Comparison of ENCODE assay signal across 8 mouse cellular contexts in genomic region chr14:76883231-76883651, GRCm38 (mm10).
DNase-seq lines count a peak whose midpoint lies in the region; ATAC-seq and TF ChIP-seq lines count a peak whose summit lies in the region.

No protein-coding gene starts in this region.

- 28% methylated on average over 3 of the region's 3 CpGs for WGBS in heart, embryonic 15.5 days
- WGBS in heart, embryonic 10.5 days: 31% methylated on average over 3 of the region's 3 CpGs
- 11% methylated on average over 3 of the region's 3 CpGs for WGBS in forebrain, embryonic 11.5 days
- 44% methylated on average over 3 of the region's 3 CpGs for WGBS in liver, embryonic 14.5 days (ENCODE audit: insufficient replicate concordance)

- no peak for TF ChIP-seq CTCF in liver, embryonic 14.5 days (IDR thresholded peaks at IDR 0.05; ENCODE audit: low read depth)

- no peak overlapping the region for H3K4me3 ChIP-seq in heart, embryonic 15.5 days
- no peak overlapping the region for H3K4me3 ChIP-seq in heart, embryonic 10.5 days
- H3K4me3 ChIP-seq in forebrain, embryonic 11.5 days (ENCODE audit: low read depth, low read length): no peak overlapping the region
- H3K4me3 ChIP-seq in liver, embryonic 14.5 days (ENCODE audit: insufficient read depth in 1 of 2, low read depth in 2 of 2, low read length in 2 of 2): peak overlapping the region in 1 of 2 experiments; percentile 37; a peak in 2 of 4 replicates

- no peak for ATAC-seq in heart, embryonic 15.5 days (replicated peaks; ENCODE audit: insufficient number of reproducible peaks, insufficient read depth, low FRiP score, low read depth)
- peak; percentile 60; the same call in 1 of the 2 replicates for ATAC-seq in forebrain, embryonic 11.5 days (replicated peaks; ENCODE audit: low FRiP score)
- ATAC-seq in liver, embryonic 14.5 days (ENCODE audit: insufficient read depth): peak; percentile 97

- no peaks in the 10 kb centered on the region for H3K27me3 ChIP-seq in heart, embryonic 15.5 days
- no peaks in the 10 kb centered on the region for H3K27me3 ChIP-seq in heart, embryonic 10.5 days (ENCODE audit: insufficient read depth, poor library complexity, severe bottlenecking)
- H3K27me3 ChIP-seq in forebrain, embryonic 11.5 days (ENCODE audit: control insufficient read depth, insufficient read depth, low read length): no peaks in the 10 kb centered on the region
- no peaks in the 10 kb centered on the region for H3K27me3 ChIP-seq in liver, embryonic 14.5 days (ENCODE audit: control insufficient read depth, insufficient read depth, low read length)

- H3K4me1 ChIP-seq in heart, embryonic 15.5 days (replicated peaks): peaks cover 19% of the 10 kb centered on the region
- H3K4me1 ChIP-seq in heart, embryonic 10.5 days: peaks cover 22% of the 10 kb centered on the region
- H3K4me1 ChIP-seq in forebrain, embryonic 11.5 days (replicated peaks; ENCODE audit: control insufficient read depth, insufficient read depth, low read length): peaks cover 17% of the 10 kb centered on the region
- peaks cover 35 to 36% of the 10 kb centered on the region in 2 experiments for H3K4me1 ChIP-seq in liver, embryonic 14.5 days (replicated peaks; ENCODE audit: control insufficient read depth in 2 of 2, insufficient read depth in 2 of 2, low read length in 1 of 2)

- H3K4me2 ChIP-seq in heart, embryonic 15.5 days: peak overlapping the region; percentile 19; the same call in 1 of the 2 replicates
- H3K4me2 ChIP-seq in forebrain, embryonic 11.5 days (ENCODE audit: low read depth, low read length, severe bottlenecking): peak overlapping the region; percentile 32; the same call in 1 of the 2 replicates
- peak overlapping the region; percentile 76 for H3K4me2 ChIP-seq in liver, embryonic 14.5 days (ENCODE audit: low read depth)

- no peaks in the 10 kb centered on the region for H3K9me3 ChIP-seq in heart, embryonic 15.5 days (replicated peaks)
- H3K9me3 ChIP-seq in heart, embryonic 10.5 days: no peaks in the 10 kb centered on the region
- no peaks in the 10 kb centered on the region for H3K9me3 ChIP-seq in forebrain, embryonic 11.5 days (ENCODE audit: control insufficient read depth, low read length)
- no peaks in the 10 kb centered on the region for H3K9me3 ChIP-seq in liver, embryonic 14.5 days (ENCODE audit: control insufficient read depth, low read length)

- H3K27ac ChIP-seq in heart, embryonic 15.5 days: peak overlapping the region; percentile 58
- H3K27ac ChIP-seq in heart, embryonic 10.5 days: no peak overlapping the region; the same call in 1 of the 2 replicates
- peak overlapping the region; percentile 63 for H3K27ac ChIP-seq in forebrain, embryonic 11.5 days (ENCODE audit: low read depth, low read length)
- H3K27ac ChIP-seq in liver, embryonic 14.5 days: peak overlapping the region; percentile 95

- DNase-seq in heart, embryonic 10.5 days (ENCODE audit: low spot score): no peak
- DNase-seq in MEL-GATA-1-ER (ENCODE audit: extremely low read depth, low read depth): peak; percentile 74
- no peak for DNase-seq in forebrain, embryonic 11.5 days (ENCODE audit: low spot score)
- peak; percentile 79 to 87 (median 86) for DNase-seq in liver, embryonic 14.5 days (ENCODE audit: low read depth in 3 of 3, low spot score in 3 of 3)
- no peak for DNase-seq in layer of hippocampus, adult 18-20 months (ENCODE audit: low spot score in 2 of 2)
- no peak for DNase-seq in cerebellum, postnatal 25 days
- DNase-seq in ovary, postnatal 14 days (ENCODE audit: low spot score): no peak

- no peaks in the 10 kb centered on the region for H3K36me3 ChIP-seq in heart, embryonic 15.5 days
- H3K36me3 ChIP-seq in heart, embryonic 10.5 days: no peaks in the 10 kb centered on the region
- no peaks in the 10 kb centered on the region for H3K36me3 ChIP-seq in forebrain, embryonic 11.5 days (ENCODE audit: control insufficient read depth, insufficient read depth, low read length)
- no peaks in the 10 kb centered on the region for H3K36me3 ChIP-seq in liver, embryonic 14.5 days (replicated peaks; ENCODE audit: control insufficient read depth, insufficient read depth, low read depth)

- peak; percentile 96 for TF ChIP-seq EP300 in liver, embryonic 14.5 days (IDR thresholded peaks at IDR 0.05; ENCODE audit: low read depth)

- H3K9ac ChIP-seq in heart, embryonic 15.5 days: no peak overlapping the region
- H3K9ac ChIP-seq in forebrain, embryonic 11.5 days (ENCODE audit: low read length): no peak overlapping the region
- peak overlapping the region; percentile 60 for H3K9ac ChIP-seq in liver, embryonic 14.5 days (replicated peaks)

Comparison
In these comparisons a context has a peak if more than half of its experiments do, and no peak if none do; other contexts are left out.
1. H3K4me2 ChIP-seq: peak in every context shown above with its lines; median percentile 76 in liver, embryonic 14.5 days; 32 in forebrain, embryonic 11.5 days; 19 in heart, embryonic 15.5 days.
2. DNase-seq: peak in MEL-GATA-1-ER (single experiment) and liver, embryonic 14.5 days (3 of 3); none in heart, embryonic 10.5 days (single experiment), forebrain, embryonic 11.5 days (single experiment), layer of hippocampus, adult 18-20 months (0 of 2), cerebellum, postnatal 25 days (0 of 2) and ovary, postnatal 14 days (single experiment).